Mouse (Mus musculus) fibroblast of lung, adult 2 months (primary cell): ENCODE measurements around the gene A4galt.
A peak's percentile ranks its signal among the peaks of the same experiment; 100 is the strongest.
"Not testable (repeated sequence)": the region's sequence is repeated elsewhere in the genome, so short reads cannot be mapped to it uniquely, and the experiment has no call there.

Experiments
- DNase-seq: peaks from one replicate; pipeline ENCODE4 v3.0.0-alpha.2; 2011; ENCODE audit warnings: low read depth

Gene A4galt

DNA sequence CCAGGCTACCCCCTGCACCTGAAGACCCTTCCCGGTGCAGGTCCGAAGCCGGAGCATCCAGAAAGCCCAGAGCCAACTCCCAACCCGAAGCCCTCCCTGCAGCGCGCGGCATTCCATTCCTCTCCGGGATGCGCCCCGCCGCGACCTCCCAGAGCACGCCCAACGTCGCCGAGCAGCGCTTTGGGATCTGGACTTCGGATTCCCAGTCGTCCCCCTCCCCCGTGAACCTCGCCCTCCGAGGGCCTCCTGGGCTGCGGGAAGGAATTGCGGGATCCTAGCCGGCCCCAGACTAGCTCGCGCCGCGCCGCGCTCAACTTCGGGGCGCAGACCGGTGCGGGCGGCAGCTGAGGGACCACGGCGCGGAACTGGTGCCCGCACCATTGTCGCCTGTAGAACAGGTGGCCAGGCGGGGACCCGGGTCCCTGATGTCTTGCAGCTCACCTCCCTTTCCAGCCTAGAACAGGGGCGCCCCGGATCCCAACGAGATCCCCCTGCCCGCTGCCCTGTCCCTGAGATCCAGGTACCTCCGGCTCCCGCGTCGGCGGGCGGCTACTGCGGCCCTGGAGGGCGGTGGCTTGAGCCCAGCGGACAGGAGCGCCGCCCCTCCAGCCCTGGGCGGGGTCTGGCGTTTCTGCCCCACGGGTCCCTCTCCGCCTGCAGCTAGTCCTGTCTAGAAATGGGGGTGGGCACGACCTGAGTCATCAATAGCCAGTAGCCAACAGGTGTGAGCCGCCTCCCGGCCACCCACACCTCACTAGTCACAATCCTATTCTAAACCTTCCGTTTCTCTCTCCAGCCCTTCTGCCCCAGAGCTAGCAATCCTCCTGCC, at the start of gene A4galt:
Gene A4galt, minus strand, starts transcription at position 599 of the 829 bp plus-strand sequence.
- DNase-seq: peak; percentile 15

DNA sequence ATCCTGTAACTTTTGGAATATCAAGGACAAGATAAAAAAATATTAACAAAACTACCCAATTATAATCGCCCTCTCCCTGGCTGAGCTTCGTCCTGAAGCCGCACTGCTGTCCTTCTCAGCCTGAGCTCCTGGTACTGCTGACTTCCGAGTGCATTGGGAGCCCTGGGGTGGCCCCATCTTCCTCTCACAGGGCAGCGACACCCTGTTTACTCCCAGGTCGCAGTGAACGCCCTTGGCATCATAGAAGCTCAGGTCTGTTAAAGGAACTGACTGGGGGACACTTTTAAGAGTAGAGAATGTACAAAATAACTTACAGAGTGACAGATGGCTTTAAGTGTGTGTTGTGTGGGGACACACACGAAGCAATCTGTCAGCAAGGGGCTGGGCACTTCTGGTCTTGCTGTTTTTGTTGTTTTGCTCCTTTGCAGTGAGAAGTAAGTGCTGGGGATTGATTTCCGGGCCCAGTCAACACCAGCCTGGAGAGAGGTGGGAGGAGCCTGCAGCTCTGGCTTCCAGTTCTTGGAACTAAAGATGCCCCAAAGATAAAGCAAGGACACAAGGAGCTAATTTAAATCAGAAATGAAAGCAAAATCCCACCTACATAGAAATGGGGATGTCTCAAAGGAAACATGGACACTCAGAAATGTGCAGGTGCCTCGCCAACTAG, 48.5 kb upstream of the A4galt start:
- no peak for DNase-seq

DNA sequence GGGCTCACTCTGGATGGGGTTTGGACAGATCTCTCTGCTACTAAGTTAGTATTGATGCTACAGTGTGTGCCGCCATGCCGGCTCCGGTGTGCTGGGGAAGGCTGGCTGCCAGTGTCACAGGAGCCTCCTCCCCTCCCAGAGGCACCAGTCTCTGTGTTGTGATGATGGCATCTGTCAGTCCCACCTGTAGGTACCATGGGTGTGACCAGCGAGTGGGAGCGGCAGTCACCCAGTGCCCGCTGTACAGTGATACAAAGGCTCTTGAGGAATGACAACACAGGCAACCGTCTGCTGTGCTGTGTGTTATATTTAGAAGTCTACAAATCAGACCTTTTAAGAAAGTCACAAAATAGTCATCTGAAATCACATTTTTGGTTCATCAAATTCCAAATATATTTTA, 47.9 kb upstream of the A4galt start:
- no peak for DNase-seq

DNA sequence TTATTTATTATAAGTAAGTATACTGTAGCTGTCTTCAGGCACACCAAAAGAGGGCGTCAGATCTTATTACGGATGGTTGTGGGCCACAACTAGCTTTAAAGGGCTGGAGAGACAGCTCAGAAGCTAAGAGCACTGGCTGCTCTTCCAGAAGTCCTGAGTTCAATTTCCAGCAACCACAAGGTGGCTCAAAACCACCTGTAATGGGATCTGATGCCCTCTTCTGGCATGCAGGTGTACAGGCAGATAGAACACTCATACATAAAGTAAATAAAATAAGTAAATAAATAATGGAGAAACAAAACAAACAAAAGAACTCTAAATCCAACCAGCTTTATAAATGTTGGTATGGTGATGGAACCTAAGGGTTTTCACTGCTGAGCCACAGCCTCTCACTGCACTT, 47.2 kb upstream of the A4galt start:
- DNase-seq: no peak

DNA sequence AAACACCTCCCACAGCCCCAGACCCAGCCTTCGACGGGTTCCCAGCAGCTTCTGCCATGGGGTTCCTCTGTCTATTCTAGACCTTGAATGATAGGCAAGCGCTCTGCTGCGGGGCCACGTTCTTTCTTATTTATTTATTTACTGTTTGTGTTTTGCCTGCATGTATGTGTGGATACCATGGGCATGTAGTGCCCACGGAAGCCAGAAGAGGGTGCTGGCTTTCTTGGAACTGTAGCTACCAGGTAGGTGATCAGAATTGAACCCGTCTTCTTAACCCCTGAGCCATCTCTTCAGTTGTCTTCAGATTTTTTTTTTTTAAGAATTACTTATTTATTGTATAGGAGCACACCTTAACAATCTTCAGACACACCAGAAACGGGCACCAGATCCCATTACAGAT, 46.7 kb upstream of the A4galt start:
- DNase-seq: no peak

DNA sequence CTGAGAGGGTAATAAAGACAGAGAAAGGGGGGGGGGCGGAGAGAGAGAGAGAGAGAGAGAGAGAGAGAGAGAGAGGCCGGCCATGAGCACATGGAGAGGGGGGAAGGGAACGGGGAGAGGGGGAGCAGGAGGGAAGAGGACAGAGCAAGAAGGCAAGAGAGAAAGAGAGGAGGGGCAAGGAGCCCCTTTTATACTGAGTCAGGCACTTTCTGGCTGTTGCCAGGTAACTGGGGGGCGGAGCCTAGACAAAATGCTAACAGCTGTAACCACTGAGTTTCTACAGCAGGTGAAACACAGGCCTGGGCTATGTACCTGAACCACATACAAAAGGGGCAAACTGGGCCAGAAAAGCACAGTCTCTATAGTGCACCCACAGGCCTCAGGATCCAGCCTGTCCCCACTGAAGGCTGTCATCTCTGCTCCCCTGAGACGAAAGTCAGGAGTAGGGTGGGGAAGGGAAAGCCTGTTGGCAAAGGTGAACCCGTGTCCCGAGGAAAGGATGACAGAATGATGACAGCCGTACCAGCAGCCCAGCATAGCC, 45.3 kb upstream of the A4galt start:
- no peak for DNase-seq

DNA sequence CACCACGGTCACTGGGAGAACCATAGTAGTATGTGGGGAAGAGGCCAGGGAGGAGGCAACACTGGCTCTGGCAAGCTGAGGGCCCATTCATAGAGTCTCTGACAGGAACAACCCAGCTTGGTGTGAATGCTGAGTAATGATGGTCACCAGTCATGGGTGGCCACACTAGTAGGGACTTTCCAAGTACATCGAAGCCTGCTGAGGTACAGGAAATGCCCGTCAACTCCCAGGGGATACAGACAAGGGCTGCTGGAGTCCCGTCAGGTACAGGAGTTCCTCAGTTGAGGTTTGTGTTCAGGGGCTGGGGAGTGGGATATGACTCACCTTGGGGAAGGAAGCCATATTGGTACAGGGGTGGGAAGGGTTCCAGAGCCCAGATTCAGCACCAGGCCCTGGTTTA, 44.5 kb upstream of the A4galt start:
- peak; percentile 21 for DNase-seq

DNA sequence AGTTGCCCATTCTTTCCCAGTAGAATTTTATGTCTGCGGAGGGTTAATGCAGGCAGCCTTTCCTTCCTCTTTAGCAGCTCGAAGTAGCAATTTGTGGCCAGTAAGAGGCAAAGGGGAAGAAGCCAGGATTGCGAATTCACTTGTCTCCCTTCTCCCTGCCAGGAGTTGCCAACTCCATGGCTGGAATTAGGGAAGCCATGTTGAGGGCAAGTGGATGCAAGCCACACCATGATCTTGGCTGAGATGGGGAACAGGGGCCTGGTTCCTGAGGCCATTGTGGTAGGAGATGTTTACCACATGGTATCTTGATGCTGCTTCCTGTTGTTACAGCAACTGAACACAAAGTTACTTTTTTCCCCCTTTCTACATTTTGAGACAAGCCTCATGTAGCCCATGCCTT, 43.4 kb upstream of the A4galt start:
- DNase-seq: no peak

DNA sequence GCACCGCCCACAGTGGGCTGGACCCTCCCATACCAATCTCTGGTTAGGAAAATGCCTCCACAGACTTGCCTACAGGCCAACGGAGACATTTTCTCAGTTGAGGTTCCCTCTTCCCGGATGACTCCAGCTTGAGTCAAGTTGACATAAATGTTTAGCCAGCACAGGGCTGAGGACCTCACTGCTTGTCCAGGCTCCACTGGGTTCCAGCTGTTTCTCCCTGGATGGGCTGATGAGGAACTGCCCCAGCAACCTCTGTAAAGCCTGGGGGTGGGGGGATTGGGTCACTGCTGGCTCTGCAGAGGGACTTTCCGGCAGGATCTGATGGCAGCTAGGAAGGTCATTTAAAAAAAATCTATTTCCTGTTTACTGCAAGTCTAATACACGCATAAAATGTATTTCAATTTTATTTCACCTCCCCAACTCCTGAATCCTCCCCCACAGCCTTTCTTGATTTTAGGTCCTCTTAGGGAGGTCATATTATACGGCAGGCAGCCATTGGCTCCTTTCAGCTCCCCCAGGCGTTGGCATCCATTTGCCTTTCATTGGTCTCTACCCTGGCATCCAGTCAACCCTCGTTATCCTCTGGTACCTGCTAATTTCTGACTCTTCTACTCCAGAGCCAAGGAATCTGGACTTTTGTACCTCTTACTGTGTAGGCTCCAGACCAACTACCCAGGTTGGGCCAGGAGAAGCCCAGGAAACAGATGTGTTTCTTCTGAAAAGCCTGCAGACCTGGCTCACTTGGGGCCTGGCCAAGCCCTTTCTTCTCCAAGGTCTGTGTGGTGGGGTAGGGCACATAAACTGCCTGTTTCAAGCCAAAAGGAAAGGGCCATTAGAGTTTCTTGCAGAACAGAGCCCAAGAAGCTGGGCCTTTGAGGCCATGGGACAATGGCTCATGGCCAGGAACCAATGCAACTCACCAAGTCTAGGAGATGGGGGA, 42.4 kb upstream of the A4galt start:
- DNase-seq: peak; percentile 29

DNA sequence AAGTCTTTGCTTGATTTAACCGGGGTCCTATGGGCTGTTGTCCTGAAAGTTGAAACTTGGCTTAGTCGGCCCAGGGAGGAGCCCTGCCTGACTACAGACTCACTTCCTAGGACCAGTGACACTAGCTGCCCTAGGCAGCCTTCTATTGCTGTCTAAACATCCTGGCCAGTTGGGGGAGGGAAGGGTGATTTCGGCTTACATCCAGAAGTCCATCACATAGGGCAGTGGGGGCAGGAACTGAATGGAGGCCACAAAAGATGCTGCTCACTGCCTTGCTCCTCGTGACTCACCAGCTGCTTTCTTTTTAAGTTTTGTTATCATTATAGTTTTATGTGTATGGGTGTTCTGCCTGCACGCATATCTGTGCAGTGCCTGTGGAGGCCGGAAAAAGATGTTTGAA, 41.6 kb upstream of the A4galt start:
- DNase-seq: no peak

DNA sequence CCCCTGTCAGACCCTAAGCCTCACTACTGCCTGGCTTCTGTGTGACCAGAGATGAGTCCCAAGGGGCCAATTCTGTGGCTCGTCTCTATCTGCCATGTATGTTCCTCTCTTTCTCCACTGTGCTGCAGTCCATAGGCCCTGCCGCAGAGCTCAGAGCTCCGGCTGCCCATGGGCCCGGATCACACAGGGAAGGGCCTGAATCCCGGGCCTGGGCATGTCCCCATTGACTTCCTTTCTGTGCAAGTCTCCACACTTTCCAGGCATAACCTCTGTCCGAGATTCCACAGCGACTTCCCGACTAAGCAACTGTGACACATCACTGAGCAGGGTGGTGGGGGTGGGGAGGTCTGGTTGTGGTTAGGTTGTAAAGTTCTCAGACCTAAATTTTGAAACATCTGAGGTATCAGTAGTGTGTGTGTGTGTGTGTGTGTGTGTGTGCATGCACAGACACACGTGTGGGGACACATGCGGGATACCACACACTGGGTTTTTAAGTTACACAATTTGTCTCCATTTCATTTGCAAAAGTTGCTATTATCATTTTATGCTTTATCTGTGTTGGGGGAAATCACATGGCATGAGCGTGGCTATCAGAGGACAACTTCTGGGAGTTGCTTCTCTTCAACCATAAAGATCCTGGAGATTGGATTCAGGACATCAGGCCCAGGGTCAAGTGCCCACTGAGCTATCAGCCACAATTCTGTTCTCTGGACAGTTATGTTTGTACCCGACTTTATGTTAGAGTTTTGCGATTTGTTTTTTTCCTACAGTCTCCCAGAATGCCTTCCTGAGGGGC, 40.9 kb upstream of the A4galt start:
- no peak for DNase-seq

DNA sequence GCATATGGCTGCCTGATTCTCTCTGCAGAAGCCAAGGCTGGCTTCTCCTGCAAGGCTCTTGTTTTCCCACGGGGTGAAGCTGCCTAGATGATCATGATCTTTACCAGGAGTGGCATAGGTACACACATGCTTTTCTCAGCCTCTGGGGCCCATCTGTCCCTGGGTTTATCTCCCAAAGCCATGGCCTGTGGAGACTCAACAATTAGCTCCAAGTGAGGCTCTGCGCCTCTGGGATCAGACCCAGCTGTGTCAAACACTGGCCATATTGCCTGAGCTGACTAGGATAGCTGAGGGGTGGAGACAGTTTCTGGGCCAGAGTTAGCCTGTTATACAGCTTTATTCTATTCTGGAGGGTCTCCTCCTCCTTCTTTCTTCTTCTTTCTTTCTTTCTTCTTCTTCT, 39.3 kb upstream of the A4galt start:
- no peak for DNase-seq

DNA sequence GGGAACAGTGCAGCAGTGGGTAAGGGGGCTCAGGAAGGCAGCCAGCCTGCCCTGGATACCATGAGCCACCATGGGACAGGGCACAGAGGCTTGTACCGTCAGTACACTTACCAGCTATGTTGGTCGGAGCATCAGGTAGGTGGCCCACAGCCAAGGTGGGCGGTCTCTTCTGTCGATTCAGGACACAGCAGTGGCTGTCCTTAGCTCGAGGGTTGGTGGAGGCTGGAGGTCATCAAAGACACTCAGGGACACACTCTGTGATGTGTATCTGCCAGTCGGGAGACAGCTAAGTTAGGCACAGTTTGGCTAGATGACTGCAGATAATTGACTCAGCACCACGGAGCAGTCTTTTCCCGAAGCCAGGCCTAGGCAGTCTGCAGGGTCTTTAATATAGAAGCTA, 33.3 kb upstream of the A4galt start:
- DNase-seq: no peak

DNA sequence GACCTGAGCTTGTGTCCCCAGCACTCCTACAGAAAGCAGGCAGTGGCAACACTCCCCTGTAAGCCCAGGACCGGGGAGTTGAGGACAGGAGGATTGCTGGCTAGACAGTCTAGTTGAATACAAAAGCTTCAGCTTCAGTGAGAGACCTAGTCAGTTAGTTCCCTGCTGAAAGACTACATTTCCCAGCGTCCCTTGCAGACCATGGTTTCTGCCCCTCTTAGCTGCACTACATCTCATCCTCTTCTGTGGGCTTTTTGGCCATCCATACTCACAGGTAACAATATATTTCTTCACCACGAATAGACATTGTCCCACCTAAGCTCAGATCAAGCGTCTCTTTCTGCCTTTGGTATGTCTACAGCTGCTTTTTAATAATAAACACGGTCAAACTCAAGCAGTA, 30.8 kb upstream of the A4galt start:
- no peak for DNase-seq

DNA sequence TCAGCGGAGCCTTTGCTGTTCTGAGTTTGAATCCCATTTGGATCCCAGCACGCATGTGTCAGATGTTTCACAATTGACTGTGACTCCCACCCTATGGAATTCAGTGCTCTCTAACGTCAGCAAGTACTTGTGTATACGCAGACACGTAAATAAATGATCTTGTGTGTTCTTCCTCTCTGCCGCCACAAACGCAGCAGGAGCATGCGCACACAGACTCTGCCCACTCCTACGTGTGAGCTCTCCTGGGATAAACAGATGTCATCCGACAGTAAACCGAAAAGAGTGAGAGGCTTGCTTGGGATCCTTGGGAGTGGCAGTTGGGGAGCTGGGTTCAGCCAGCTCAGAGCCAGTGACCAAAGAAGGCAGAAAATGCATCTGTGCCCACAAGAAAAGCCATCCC, 29.7 kb upstream of the A4galt start:
- no peak for DNase-seq

DNA sequence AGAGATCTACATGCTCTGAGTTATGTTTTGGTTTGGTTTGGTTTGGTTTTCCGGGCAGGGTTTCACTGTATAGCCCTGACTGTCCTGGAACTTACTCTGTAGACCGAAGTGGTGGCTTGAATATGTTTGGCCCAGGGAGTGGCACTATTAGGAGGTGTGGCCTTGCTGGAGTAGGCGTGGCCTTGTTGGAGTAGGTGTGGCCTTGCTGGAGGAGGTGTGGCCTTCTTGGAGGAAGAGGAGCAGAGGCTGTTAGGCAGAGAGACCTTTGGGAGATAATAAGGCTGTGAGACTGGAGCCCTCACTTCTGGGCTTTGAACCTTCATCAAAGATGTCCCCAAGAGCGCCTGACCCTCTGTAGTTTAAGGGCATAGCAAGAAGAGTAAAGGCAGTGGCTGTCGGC, 27.0 kb upstream of the A4galt start:
- DNase-seq: no peak

DNA sequence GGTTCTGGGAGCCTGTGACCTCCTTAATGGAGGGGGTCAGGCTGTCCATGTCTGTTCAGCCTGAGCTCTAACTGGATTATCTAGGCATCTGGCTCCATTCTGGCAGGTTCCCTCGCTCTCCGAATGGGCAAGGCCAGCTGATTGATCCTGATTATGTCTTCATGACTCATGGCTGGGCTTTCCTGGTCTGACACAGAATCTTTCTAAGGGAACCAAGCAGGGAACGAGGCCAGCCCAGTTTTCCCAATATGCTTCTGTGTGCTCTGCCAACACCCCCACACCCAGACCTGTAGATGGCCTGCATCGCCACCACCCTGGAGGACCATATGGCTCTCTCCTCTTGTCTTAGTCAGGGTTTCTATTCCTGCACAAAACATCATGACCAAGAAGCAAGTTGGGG, 25.9 kb upstream of the A4galt start:
- DNase-seq: peak; percentile 44

DNA sequence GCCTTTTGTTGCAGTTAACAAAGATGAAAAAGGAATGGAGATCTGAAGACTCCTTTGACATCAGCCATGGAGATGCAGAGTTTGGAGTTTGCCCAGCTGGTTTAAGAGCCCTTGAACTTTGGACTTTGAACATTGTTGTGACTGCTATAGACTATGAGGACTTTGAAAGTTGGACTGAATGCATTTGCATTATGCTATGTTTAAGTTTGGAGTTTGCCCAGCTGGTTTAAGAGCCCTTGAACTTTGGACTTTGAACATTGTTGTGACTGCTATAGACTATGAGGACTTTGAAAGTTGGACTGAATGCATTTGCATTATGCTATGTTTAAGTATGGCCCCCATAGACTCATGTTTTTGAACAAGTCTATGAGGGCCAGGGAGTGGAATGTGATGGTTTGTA, 22.7 kb upstream of the A4galt start:
- not testable (repeated sequence) for DNase-seq

DNA sequence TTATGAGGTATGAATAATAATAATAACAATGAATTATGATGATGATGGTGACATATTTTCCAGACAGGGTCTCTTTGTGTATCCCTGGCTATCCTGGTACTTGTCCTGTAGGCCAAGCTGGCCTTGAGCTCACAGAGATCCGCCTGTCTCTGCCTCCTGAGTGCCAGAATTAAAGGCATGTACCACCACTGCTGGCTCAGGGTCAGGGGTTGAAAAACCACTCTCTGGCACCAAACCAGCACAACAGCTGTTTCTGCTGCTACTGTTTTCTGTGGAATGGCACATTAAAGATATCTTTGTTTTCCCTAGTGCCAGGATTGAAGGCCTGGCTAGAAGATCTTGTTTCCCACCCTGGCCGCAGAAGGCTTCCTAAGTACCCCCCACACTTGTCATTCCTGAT, 21.4 kb upstream of the A4galt start:
- no peak for DNase-seq

DNA sequence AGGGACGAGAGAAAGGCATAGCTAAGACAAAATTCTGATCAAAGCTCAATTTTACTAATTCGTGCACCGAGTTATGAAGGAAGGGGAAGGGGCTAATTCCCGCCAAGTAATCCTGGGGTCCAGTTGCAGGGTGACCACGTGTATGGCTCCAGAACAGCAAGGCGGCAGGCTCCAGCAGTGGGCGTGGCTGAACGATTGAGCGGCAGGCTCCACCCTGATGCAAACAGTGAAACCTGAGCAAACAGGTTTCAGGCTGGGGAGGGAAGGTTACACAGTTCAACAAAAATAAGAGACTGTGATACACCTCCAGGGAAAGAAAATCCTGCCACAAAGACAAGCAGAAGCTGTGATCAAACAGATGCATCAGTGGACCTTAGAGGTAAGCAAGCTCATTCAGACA, 19.6 kb upstream of the A4galt start:
- DNase-seq: not testable (repeated sequence)

DNA sequence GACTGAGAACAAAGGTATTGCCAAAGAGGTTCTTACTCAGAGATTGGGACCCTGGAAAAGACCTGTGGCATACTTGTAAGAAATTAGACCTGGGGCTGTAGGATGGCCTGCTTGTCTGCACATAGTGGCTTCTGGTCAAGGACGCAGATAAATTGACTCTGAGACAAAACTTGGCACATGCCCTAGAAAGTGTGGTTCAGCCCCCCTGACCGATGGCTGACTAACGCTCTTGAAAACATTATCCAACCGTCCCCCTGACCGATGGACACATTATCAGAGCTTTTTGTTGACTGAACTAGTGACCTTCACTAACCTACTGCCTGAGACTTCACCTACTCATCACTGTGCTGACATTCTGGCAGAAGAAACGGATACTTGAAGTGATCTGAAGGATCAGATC, 18.4 kb upstream of the A4galt start:
- not testable (repeated sequence) for DNase-seq
